ENCODE assay signal across 8 mouse cellular contexts in the genomic region with DNA sequence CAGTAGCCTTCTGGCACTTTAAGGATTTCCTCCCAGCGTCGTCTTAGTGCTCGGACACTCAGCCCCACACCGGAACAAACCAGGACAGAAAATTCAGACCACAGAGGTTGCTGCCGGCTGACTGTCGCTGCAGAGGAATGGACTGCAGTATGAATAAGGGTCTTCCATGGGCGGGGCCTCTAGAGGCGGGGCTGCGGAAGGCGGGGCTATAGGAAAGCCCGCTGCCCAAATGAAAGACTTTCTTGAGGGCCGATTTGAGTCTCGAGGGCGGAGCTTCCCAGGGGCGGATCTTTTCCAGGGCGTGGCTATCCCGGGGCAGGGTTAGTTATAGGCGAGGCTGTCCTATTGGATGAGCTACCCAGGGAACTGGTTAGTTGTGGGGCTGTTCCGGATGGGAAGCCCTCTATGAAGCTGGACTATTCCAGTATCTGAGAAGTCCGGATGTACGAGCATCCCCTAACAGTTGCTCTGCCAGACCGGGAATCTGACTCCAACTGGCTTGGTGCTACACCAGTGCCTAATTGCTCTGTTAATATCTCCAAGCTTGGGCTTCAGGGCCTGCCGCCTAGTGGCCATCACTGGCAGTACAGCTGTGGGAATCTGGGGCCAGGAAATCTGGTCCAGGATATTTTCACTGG. TPM values are rescaled to one million over a fixed set of nuclear protein-coding genes. Genes with fewer than 3 reads are reported as not detected.
DNase-seq lines count a peak whose midpoint lies in the region; ATAC-seq lines count a peak whose summit lies in the region.

A gene (minus strand): TSS at position 343 of the 638 bp plus-strand sequence.

- DNase-seq in R1 (ENCODE audit: low read depth, low spot score) = peak; percentile 96
- peak; percentile 89 to 92 for DNase-seq in cerebellum, postnatal 10 days
- DNase-seq in frontal cortex, postnatal 10 days (ENCODE audit: low spot score in 2 of 2) = peak; percentile 34 to 55
- peak; percentile 95 for DNase-seq in hindbrain, embryonic 10.5 days (ENCODE audit: low spot score)
- DNase-seq in layer of hippocampus, adult 9-10 months (ENCODE audit: low spot score) = peak; percentile 26
- peak; percentile 85 for DNase-seq in ovary, postnatal 36 days (ENCODE audit: low spot score)
- DNase-seq in thymus, postnatal 36 days = peak; percentile 15 to 39

- H3K9ac ChIP-seq in lung, embryonic 15.5 days = 0 out of 2 replicates have a peak within 1 kb of the TSS, but pooled peaks have one; percentile 12

- ATAC-seq in lung, embryonic 15.5 days (ENCODE audit: borderline replicate concordance, extremely low read depth, low FRiP score, low TSS enrichment) = peak; percentile 99

- peak within 1 kb of the TSS; percentile 46 for H3K4me3 ChIP-seq in hindbrain, embryonic 10.5 days
- H3K4me3 ChIP-seq in lung, embryonic 15.5 days = peak within 1 kb of the TSS; percentile 43

- no peaks in the 10 kb centered on the region for H3K4me1 ChIP-seq in hindbrain, embryonic 10.5 days (replicated peaks)
- peaks cover 6% of the 10 kb centered on the region; the same call in 1 of the 2 replicates for H3K4me1 ChIP-seq in lung, embryonic 15.5 days

- no peaks in the 10 kb centered on the region for H3K9me3 ChIP-seq in hindbrain, embryonic 10.5 days
- H3K9me3 ChIP-seq in lung, embryonic 15.5 days = no peaks in the 10 kb centered on the region

- no peaks in the 10 kb centered on the region for H3K27me3 ChIP-seq in hindbrain, embryonic 10.5 days (ENCODE audit: insufficient read depth, poor library complexity, severe bottlenecking)
- no peaks in the 10 kb centered on the region for H3K27me3 ChIP-seq in lung, embryonic 15.5 days

- peak within 1 kb of the TSS; percentile 66 for H3K27ac ChIP-seq in hindbrain, embryonic 10.5 days
- no peak within 1 kb of the TSS; the same call in 1 of the 2 replicates for H3K27ac ChIP-seq in lung, embryonic 15.5 days

- no peaks in the 10 kb centered on the region for H3K36me3 ChIP-seq in hindbrain, embryonic 10.5 days
- H3K36me3 ChIP-seq in lung, embryonic 15.5 days = no peaks in the 10 kb centered on the region

- H3K4me2 ChIP-seq in lung, embryonic 15.5 days = peak within 1 kb of the TSS; percentile 67

- WGBS in hindbrain, embryonic 10.5 days = 0% methylated on average over 23 of the region's 23 CpGs
- under 1% methylated on average over 23 of the region's 23 CpGs for WGBS in lung, embryonic 15.5 days

RNA-seq across cellular contexts. Expression of the gene that starts here (rescaled TPM):
- polyA plus RNA-seq in hindbrain, embryonic 10.5 days (2016; fragmentation: Nextera tagmentation; extraction: Ambion mirVana) = 4.6 and 4.9 TPM in 2 replicates
- 9.0 TPM in 2 replicates for polyA plus RNA-seq in lung, embryonic 15.5 days (2015; fragmentation: Nextera tagmentation; extraction: Ambion mirVana)

Comparison
In these comparisons a context has a peak if more than half of its experiments do, and no peak if none do; other contexts are left out.
1. DNase-seq: peak in every context shown above with its lines; median percentile 96 in R1; 95 in hindbrain, embryonic 10.5 days; 90 in cerebellum, postnatal 10 days; 85 in ovary, postnatal 36 days; 44 in frontal cortex, postnatal 10 days; 27 in thymus, postnatal 36 days; 26 in layer of hippocampus, adult 9-10 months.